Mouse (Mus musculus) heart, postnatal 36 days (tissue): ENCODE measurements around the gene Tmem86b. TPM values are rescaled to one million over a fixed set of nuclear protein-coding genes. Genes with fewer than 3 reads are reported as not detected.

Experiments
- DNase-seq, 2 experiments: peaks; one replicate each; pipeline ENCODE4 v3.0.0; 2021 to 2022
- intact Hi-C: fragments of 180-260 bp; cut with DNase I; formaldehyde crosslinking; loops from one replicate; pipeline ENCODE4 v1.15.1; 2025
- total RNA-seq, 2 experiments: library from RNA; stranded (reverse); gene quantifications; 2 replicates each; pipeline ENCODE4 v1.2.3; 2021

Tmem86b gene
- 1 to 10 TPM; 4.2 to 5.1 TPM for total RNA-seq

DNA sequence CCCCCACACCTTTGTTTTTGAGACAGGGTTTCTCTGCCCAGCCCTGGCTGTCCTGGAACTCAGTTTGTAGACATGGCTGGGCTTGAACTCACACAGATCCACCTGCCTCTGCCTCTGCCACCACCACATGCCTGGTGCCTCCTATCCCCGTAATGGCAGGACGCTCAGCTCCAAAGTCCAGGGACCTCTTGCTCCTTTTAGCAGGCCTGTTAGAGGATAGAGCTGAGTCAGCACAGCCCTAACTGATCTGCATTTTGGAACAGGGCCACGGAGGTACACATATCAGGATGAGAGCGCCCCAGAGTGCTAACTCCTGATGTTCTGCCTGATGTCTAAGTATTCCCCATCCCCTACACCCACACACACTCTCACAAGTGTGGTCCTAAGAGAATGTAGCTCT is at the start of gene Tmem86b:
TSS of gene Tmem86b (minus strand) at position 392 of the 400 bp plus-strand sequence.
- intact Hi-C loops: no loop called here
- no peak for DNase-seq

DNA sequence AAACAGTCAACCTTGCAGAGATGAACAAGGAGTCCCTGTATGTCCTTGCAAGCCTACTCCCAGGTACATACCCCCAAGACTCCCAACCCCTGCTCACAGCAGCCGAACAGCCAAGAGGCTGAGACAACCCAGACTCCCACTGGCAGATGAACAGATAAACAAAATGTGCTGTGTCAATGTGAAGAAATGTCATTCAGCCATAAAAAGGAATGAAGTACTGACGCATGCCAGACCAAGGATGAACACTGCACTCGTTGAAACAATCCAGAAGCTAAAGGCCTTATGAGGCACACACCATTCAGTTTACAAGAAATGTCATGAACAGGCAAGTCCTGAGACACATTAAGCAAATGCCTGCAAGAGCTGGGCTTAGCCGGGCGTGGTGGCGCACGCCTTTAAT is 44.0 kb upstream of the Tmem86b start:
- DNase-seq: no peak
- intact Hi-C loops: no loop called here

- no peak for DNase-seq
- intact Hi-C loops: no loop called here
These were observed 43.0 kb upstream of the Tmem86b start for GRCm38 (mm10) chr7:4674114-4674731.

DNA sequence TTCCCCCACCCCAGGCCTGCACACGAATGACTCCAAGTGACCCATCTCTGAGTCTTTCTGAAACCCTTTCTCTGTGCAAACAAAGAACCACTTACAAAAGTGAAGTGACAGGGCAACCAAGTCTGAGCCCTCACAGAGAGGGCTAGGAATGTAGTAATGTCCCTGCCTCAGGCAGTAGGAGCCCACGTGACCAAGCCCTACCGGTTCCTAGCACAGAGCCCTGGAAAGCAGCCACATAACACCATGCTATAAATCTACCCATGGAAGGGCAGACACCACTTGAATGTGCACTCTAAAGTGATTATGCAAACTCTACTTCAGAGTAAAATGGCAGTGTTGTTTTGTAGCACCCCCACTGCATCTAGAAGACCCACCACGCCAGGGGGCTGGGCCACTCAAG is 40.7 kb upstream of the Tmem86b start:
- DNase-seq: no peak
- intact Hi-C loops: no loop called here

- DNase-seq: no peak
- intact Hi-C loops: no loop called here
These were observed 39.5 kb upstream of the Tmem86b start for GRCm38 (mm10) chr7:4670655-4671255.

DNA sequence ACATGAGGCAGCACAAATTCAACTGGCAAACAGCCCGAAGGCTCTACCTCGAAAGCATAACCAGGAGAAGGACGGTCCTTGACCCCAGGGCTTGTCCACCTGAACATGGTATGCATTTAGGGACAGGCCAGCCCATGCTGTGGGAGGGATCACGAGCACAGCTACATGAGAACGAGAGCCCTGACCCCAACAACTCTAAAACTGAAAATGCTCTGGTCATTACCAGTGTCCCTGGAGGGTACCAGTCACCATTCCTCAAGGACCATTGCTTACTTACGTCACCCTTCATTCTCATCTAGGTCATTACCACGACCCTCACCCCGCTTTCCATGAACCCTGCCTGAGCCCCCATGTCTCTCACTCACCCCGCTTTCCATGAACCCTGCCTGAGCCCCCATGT is 37.9 kb upstream of the Tmem86b start:
- DNase-seq: no peak
- intact Hi-C loops: no loop called here

DNA sequence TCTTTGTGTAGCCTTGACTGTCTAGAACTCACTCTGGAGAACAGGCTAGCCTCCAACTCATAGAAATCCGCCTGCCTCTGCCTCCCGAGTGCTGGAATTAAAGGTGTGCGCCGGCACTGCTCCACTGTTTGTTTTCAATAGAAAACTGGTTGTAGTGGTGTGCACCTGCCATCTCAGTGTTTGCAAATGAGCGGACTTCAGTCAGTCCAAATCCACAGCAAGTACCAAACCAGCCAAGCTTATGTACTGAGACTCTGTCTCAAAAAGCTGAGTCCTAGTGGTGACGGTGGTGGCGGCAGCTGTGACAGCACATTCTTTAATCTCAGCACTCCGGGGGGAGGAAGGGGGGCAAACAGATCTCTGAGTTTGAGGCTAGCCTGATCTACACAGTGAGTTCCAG is 37.3 kb upstream of the Tmem86b start:
- DNase-seq: no peak
- intact Hi-C loops: no loop called here

DNA sequence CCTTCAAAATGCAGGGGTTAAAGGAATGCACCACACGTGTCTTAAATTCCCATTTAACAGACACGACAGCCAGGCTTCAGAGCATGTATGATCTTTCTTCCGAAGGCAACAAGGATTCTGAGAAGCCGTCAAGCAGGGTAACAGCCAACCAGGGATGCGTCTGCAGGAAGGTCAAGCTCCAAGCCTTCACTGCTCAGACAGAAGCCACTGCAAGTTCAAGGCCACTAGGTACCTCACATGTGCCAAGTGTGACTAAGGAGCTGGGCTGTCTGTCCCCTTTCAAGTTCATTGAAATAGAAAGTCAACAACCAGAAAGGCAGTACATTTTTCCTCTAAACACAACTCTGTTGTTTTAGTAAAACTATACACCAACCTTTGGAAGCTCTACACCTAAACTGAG is 35.6 kb upstream of the Tmem86b start:
- intact Hi-C loops: no loop called here
- DNase-seq: no peak

- intact Hi-C loops: no loop called here
- DNase-seq: no peak
These were observed 32.5 kb upstream of the Tmem86b start for GRCm38 (mm10) chr7:4663742-4664141.

- intact Hi-C loops: no loop called here
- no peak for DNase-seq
These were observed 32.0 kb upstream of the Tmem86b start for GRCm38 (mm10) chr7:4663179-4663578.

DNA sequence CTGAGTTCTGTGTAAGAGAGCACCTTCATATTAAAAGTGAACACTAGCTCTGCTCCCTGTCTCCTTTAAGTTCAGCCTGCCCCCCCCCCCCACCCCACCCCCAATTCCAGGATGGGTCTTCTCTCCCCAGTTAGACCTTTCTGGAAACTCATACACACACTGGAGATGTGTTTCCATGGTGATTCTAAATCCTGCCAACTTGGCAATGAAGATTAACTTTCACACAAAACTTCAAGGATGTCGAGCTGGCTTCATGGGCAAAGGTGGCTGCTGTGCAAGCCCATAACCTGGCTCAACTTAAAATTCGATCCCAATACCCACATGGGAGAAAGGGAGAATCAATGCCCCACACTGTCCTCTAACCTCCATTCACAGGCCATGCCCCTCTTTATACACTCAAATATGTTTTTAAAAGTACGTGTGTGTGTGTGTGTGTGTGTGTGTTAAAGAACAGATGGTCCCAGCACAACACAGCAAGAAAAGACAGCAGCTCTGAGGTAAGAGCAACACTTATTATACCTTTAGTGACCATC is 28.8 kb upstream of the Tmem86b start:
- DNase-seq: no peak
- intact Hi-C loops: loop anchor here (1.0 to 10.0 kb wide), 4 partner anchors 25 to 525 kb away; partner anchors contain the start of genes Fiz1, Gm44973, Hspbp1 and Leng8

- peak; percentile 95 for DNase-seq
- intact Hi-C loops: loop anchor here (10.0 kb wide), 3 partner anchors 266 to 524 kb away; partner anchors contain the start of genes Fiz1, Gm44973, Leng8 and Nat14
These were observed 27.8 kb upstream of the Tmem86b start, which contains the start of gene Ppp6r1 for GRCm38 (mm10) chr7:4658912-4659551. Ppp6r1 (minus strand) TSS chr7:4659019.

GRCm38 (mm10) chr7:4658128-4658907 is 27.1 kb upstream of the Tmem86b start:
- DNase-seq: peak in 1 of 2 experiments; percentile 37

DNA sequence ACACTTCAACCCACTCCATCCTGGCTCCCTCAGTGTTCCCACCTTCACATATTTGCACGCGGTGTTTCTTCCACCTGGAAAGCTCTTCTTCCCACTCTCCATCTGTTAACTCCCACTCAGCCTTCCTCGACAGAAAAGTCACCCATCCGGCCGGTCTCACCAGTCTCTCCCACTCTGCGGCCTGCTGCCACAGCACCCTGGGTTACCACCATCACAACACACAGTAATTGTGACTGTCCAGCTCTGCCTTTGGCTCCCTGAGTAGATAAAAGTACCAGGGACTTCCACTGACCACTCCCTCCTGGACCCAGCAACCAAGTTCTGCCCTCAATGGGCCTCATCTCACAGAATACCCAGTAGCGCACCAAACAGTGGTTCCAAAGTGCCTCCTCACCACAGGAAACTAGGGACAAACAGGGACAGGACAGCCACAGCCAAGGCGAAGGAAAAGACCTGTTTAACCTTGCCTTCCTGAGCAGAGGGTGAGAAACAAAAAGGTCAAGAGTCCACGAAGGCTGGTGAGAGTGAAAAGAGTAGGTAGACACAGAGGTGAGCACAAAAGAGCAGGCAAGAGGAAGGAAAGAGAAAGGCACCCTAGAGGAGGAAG is 26.4 kb upstream of the Tmem86b start:
- no peak for DNase-seq
- intact Hi-C loops: loop anchor here (10.0 kb wide), 3 partner anchors 267 to 523 kb away; partner anchors contain the start of genes Fiz1, Gm44973, Leng8 and Nat14

More at GRCm38 (mm10) chr7:4658128-4658907, 27.1 kb upstream of the Tmem86b start:
- intact Hi-C loops: loop anchor here (10.0 kb wide), 3 partner anchors 266 to 524 kb away; partner anchors contain the start of genes Fiz1, Gm44973, Leng8 and Nat14

- intact Hi-C loops: loop anchor here (10.0 kb wide), 3 partner anchors 268 to 522 kb away; partner anchors contain the start of genes Fiz1, Gm44973, Leng8 and Nat14
- DNase-seq: no peak
These were observed 25.6 kb upstream of the Tmem86b start for GRCm38 (mm10) chr7:4656818-4657217.

DNA sequence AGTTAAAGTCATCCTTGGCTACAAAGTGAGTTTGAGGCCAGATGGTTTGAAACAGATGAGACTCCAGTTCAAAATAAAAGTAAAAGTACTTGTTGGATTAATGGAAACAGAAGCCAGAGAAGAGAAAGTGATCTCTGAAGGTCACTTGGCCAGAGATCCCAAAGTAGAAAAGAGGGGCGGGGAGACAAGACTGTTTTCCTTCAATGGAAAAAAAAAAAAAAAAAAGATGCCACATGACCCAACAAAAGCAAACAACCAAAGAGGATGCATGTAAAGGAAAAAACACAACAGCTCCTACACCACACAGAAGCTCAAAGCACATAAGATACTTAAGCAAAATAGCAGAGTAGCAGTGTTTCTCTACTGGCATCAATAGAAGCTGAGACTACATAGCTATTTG is 24.7 kb upstream of the Tmem86b start:
- intact Hi-C loops: loop anchor here (10.0 kb wide), 3 partner anchors 269 to 521 kb away; partner anchors contain the start of genes Fiz1, Gm44973, Leng8 and Nat14
- no peak for DNase-seq

DNA sequence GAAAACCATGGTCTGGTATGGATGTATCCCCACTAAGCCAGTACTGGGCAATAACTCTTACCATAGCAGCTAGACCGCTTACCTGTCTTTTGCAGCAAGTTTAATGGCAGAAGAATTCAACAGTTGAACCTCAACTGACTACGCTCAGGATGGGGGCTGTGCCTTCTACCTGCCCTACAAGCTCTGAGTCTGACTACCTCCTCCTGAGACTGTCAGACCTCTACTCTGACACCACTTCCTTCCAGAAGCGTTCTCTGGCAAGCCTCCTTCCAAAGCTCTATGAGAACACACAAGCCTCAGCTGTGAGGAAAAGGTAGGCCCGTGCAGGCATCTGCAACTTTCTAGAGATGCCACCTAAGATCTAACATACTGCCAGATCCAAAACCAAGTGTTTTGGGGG is 24.2 kb upstream of the Tmem86b start:
- intact Hi-C loops: loop anchor here (10.0 kb wide), 3 partner anchors 269 to 521 kb away; partner anchors contain the start of genes Fiz1, Gm44973, Leng8 and Nat14
- no peak for DNase-seq

- intact Hi-C loops: loop anchor here (10.0 kb wide), 3 partner anchors 271 to 519 kb away; partner anchors contain the start of genes Fiz1, Gm44973, Leng8 and Nat14
- DNase-seq: no peak
These were observed 23.0 kb upstream of the Tmem86b start for GRCm38 (mm10) chr7:4654221-4654620.

DNA sequence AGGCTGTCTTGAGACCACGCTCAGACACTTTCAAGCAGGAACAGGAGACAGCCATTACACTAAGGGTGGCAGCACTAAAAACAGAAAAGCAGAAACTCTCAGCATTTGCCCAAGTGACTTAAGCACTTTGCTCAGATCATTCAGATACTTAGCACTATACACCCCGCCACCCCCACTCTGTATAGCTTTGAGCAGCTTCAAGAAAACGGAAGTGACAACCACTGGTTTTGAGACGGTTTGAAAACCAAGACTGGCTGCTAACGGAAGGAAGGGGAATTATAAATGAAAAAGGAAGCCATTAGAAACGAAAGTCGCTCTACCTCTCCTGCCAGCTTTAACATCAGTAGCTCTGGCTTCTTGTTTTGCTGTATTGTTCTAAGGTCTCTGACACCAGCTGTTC is 22.6 kb upstream of the Tmem86b start:
- intact Hi-C loops: loop anchor here (10.0 kb wide), 3 partner anchors 271 to 519 kb away; partner anchors contain the start of genes Fiz1, Gm44973, Leng8 and Nat14
- no peak for DNase-seq
